Mouse (Mus musculus): ENCODE data around the gene Adamts9.

Adamts9 gene

DNA sequence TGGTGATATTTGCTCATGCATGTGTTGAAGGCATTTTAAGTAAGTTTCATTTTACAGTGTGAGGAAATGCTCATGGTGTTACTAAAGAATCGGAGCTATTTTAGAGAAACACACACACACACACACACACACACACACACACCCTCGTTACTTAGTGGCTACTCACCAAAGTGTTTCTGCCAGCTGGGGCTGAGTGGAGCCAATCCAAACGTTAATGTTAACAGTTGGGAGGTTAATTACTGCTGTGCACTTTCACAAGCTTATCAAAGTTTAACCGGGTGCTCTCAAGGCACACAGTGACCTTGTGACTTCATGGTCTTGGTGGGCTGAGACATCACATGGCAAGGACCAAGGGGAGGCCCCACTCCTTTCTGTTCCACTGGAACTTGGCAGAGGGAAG lies 21.4 kb downstream of the Adamts9 start:
- DNase-seq, result no peak

- no peak for DNase-seq
Observed at GRCm38 (mm10) chr6:92920938-92921689, 22.2 kb downstream of the Adamts9 start.

DNA sequence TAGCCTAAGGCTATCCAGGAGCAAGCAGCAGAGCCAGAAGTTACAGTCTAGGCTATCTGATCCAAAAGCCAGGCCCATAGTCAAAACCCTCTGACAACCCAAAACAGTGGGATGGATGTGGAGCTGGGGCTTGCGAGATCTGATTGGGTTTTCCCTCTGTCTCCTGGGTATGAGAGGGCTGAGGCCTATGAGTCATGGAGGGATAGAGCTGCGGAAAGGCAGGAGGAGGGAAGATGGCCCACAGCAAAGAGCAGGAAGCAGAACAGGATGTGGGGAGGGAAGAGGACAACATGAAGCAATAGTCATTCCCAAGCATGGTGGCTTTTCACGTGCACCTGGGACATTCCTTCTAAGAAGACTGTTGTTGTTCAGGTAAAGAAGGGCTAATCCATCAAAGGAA lies 32.7 kb downstream of the Adamts9 start:
- no peak for DNase-seq

GRCm38 (mm10) chr6:92909361-92909760 lies 33.9 kb downstream of the Adamts9 start:
- DNase-seq, result no peak

- no peak for DNase-seq
Observed at GRCm38 (mm10) chr6:92905922-92906321, 37.4 kb downstream of the Adamts9 start.

GRCm38 (mm10) chr6:92904491-92904890 lies 38.8 kb downstream of the Adamts9 start:
- no peak for DNase-seq

DNA sequence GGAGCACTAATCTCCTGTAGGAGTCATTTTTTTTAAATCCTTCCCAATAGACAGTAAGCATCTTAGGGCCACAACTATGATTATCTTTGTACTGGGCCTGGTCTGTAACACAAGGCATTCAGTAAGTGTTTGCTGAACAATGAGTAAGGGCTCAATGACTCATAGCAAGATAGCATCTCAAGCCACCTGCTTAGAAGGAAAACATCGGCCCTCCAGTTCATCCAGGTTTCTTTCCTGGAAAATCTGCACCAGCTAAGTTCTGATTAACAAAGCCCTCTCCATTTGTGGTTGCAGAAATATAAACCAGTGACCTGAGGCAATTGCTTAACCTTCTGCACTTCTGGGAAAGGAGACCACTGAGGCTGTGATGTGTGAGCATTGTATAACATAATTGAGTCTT lies 39.3 kb downstream of the Adamts9 start:
- DNase-seq, result no peak

DNA sequence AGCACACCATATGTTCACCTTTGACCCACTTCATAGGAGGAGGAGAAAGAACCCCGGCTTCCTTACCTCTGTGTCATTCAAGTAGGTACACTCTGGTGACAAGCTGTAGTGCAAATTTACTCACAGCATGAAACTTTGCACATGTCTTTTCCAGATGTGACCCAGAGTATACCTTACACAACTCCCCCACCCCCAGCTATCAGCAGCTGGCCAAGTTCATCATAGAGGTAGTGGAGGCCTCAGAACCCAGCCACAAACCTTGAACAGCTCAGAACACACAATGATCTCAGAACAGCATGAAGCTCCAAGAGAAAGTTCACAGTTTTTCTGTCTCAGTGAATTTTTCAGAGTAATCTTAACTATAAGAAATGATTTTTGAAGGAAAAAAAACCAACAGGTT lies 51.8 kb downstream of the Adamts9 start:
- DNase-seq, result no peak

- DNase-seq, result no peak
Observed at GRCm38 (mm10) chr6:92883131-92883900, 60.0 kb downstream of the Adamts9 start.

- DNase-seq, result no peak
Observed at GRCm38 (mm10) chr6:92882446-92882845, 60.8 kb downstream of the Adamts9 start.

DNA sequence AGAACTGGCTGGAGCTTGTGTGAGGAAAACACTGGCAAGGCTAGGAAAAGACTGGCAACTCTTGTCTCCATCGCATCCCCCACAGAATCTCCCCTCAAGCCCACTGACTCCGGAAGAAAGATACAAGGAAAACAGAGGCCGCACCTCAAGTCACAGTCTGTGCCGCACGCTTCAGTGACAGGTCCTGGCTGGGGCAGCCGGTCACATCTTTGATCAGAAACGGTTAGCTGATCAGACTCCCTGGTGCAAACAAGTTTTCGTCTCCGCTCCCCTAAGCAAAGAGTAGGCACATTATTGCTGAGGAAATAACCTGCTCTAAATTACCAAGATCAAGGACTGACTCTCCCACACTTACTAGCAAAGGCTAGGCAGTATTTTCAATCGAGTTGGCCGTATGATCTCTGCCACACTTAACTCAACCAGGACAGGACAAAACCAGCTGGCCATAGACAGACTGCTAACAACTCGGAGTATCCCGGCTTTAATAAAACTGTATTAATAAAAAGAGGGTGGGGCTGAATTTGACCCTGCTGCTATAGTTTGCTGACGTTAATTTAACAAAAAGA lies 63.5 kb downstream of the Adamts9 start:
- no peak for DNase-seq

DNA sequence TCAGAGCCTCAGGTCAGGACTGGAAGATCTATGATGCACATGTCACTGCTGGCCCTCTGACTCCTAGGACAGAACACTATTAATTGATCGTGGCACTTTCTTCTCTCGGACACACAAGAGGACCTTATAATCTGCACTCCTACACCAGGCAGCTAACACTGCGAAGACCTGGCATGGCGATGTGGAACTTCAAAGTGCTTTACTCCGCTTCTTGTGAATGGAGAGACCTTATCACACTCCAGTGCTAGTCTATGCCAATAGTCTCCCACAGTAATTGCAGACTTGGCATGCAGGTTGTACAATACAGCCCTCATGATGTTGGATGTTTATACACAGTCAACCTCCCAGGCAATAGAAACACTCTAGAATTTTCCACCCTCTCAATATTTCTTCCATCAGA lies 64.5 kb downstream of the Adamts9 start:
- DNase-seq, result no peak

DNA sequence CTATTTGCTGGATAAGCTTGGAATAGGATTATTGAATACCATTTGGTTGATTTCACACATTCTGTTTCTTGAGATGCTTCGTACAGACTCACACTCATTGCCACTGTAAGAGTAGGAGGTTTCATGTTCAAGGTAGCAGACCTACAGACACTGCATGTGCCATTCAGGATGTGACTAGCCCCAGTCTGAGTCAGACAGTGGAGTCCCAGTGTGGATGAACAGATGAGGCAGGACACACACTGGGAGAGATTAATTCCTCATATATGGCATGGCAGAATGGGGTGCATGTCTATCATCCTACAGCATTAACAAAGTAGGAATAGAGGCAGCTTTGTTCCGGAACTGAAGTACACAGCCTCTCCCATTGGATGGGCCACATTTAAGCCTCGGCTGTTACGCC lies 66.1 kb downstream of the Adamts9 start:
- no peak for DNase-seq

DNA sequence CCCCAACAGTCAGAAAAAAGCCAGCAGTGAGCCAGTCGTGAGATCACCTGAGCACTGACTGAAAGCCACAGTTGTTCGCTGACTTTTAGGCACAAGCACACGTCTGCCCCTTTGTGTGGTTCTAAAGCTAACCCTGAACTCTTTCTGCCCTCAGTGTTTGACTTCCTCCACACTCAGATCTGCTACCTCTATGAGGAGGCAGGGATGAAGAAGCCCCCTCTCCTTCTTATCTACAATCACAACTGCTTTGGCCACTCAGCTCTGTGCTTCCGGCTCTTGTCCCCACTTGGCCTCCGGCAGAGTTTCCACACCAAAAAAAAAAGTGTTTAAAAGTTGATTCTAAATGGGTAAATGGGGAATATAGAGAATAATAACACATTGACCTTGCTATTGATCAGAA lies 67.2 kb downstream of the Adamts9 start:
- no peak for DNase-seq

- no peak for DNase-seq
Observed at GRCm38 (mm10) chr6:92875340-92875739, 68.0 kb downstream of the Adamts9 start.

DNA sequence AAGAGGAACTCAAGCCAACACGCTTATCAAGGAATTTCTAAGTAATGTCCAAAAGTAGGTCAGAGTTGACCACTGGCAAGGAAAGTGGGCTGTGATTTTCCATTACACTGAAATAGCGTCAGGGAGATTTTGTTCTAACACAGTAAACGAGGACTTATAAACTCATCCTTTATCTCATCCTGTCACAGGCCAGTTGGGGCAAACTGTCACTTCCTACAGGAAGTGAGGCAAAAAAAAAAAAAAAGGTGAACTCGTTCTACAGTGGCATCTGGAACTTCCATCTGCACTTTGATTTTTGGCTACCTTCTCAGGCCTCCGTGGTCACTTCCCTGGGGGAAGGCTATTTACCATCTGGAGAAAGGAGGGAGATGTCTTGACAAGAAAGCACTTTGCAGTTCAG lies 68.4 kb downstream of the Adamts9 start:
- no peak for DNase-seq

GRCm38 (mm10) chr6:92872766-92873165 lies 70.5 kb downstream of the Adamts9 start:
- no peak for DNase-seq

GRCm38 (mm10) chr6:92871813-92872212 lies 71.5 kb downstream of the Adamts9 start:
- DNase-seq, result no peak

- DNase-seq, result no peak
Observed at GRCm38 (mm10) chr6:92869582-92870219, 73.6 kb downstream of the Adamts9 start.

GRCm38 (mm10) chr6:92869089-92869581 lies 74.2 kb downstream of the Adamts9 start, which contains the start of gene Gm15737:
Gene Gm15737, plus strand, starts transcription at chr6:92869357.
- no peak for DNase-seq

GRCm38 (mm10) chr6:92862599-92862998 lies 80.7 kb downstream of the Adamts9 start:
- DNase-seq, result no peak

GRCm38 (mm10) chr6:92860285-92860912 lies 82.9 kb downstream of the Adamts9 start:
- DNase-seq, result no peak

Data from thymus, postnatal 25 days (tissue).